Comparison of ENCODE assay signal across 13 mouse cellular contexts in genomic region chr3:142619606-142620005, GRCm38 (mm10). TPM values are rescaled to one million over a fixed set of nuclear protein-coding genes. Genes with fewer than 3 reads are reported as not detected.
DNase-seq lines count a peak whose midpoint lies in the region; ATAC-seq and TF ChIP-seq lines count a peak whose summit lies in the region.
"Had no signal": no experiment of that assay in that cellular context is flagged by ENCODE, and none has a peak within 500 bp of the region (broad histone marks: within the 10 kb centered on the region; RNA-seq: fewer than 3 reads in every experiment).

No protein-coding gene starts in this region.

- H3K9ac ChIP-seq in heart, postnatal 0 days (replicated peaks; ENCODE audit: low read depth, low read length): no peak overlapping the region
- H3K9ac ChIP-seq in hindbrain, postnatal 0 days (replicated peaks; ENCODE audit: low read length): no peak overlapping the region
- H3K9ac ChIP-seq: limb, embryonic 12.5 days had no signal

- H3K9me3 ChIP-seq in heart, postnatal 0 days (replicated peaks; ENCODE audit: control insufficient read depth, low read length): no peaks in the 10 kb centered on the region
- no peaks in the 10 kb centered on the region for H3K9me3 ChIP-seq in hindbrain, postnatal 0 days (ENCODE audit: low read length)
- H3K9me3 ChIP-seq: heart, embryonic 13.5 days; limb, embryonic 12.5 days had no signal

- intact Hi-C loops in heart, postnatal 14 days (cut with DNase I): loop anchor here (2.0 kb wide), 1 partner anchor 59 kb away; the partner anchor contains the start of gene Gbp3

- H3K27me3 ChIP-seq in heart, postnatal 0 days (ENCODE audit: control insufficient read depth, insufficient read depth, low read length): no peaks in the 10 kb centered on the region
- H3K27me3 ChIP-seq in hindbrain, postnatal 0 days (ENCODE audit: insufficient read depth, low read length): no peaks in the 10 kb centered on the region
- H3K27me3 ChIP-seq: heart, embryonic 13.5 days; limb, embryonic 12.5 days had no signal

- no peak overlapping the region for H3K4me3 ChIP-seq in heart, postnatal 0 days (ENCODE audit: low read depth, low read length)
- H3K4me3 ChIP-seq in hindbrain, postnatal 0 days (ENCODE audit: low read length): no peak overlapping the region
- H3K4me3 ChIP-seq: limb, embryonic 12.5 days had no signal

- TF ChIP-seq CTCF in heart, postnatal 0 days (IDR thresholded peaks at IDR 0.05; ENCODE audit: low read depth): no peak
- TF ChIP-seq CTCF in hindbrain, postnatal 0 days (IDR thresholded peaks at IDR 0.05; ENCODE audit: low read depth): no peak

- peak overlapping the region; percentile 67; the same call in 1 of the 2 replicates for H3K4me2 ChIP-seq in heart, postnatal 0 days (ENCODE audit: low read depth, low read length)
- H3K4me2 ChIP-seq in hindbrain, postnatal 0 days (ENCODE audit: low read depth, low read length): no peak overlapping the region
- H3K4me2 ChIP-seq: midbrain, embryonic 11.5 days had no signal

- H3K4me1 ChIP-seq in heart, postnatal 0 days (ENCODE audit: control insufficient read depth, insufficient read depth): 0 out of 2 replicates have a peak, but pooled peaks cover 6% of the 10 kb centered on the region
- no peaks in the 10 kb centered on the region for H3K4me1 ChIP-seq in hindbrain, postnatal 0 days (ENCODE audit: insufficient read depth, low read length)
- H3K4me1 ChIP-seq: limb, embryonic 12.5 days had no signal

- 53% methylated on average over 1 of the region's 1 CpGs for WGBS in heart, postnatal 0 days
- 21% methylated on average over 1 of the region's 1 CpGs for WGBS in hindbrain, postnatal 0 days

- peak; percentile 47 for DNase-seq in heart, postnatal 0 days (ENCODE audit: low spot score)
- no peak for DNase-seq in heart, postnatal 14 days
- peak; percentile 63 for DNase-seq in A20 (ENCODE audit: low read depth, low spot score)
- DNase-seq in T-cell, adult 2 months (ENCODE audit: low spot score): peak; percentile 36
- DNase-seq in hindbrain, postnatal 0 days (ENCODE audit: low spot score): no peak
- DNase-seq in testis, postnatal 10 days (ENCODE audit: low spot score): no peak

- no peak for TF ChIP-seq EP300 in heart, postnatal 0 days (IDR thresholded peaks at IDR 0.05; ENCODE audit: low read depth)

- no peaks in the 10 kb centered on the region for H3K36me3 ChIP-seq in heart, postnatal 0 days (replicated peaks; ENCODE audit: control insufficient read depth, insufficient read depth, low read length)
- H3K36me3 ChIP-seq in hindbrain, postnatal 0 days (ENCODE audit: insufficient read depth, low read length): no peaks in the 10 kb centered on the region
- H3K36me3 ChIP-seq: heart, embryonic 13.5 days; limb, embryonic 12.5 days had no signal

- no peak for ATAC-seq in heart, postnatal 0 days (ENCODE audit: insufficient read depth, low read depth)
- peak; percentile 23; the same call in 1 of the 2 replicates for ATAC-seq in megakaryocyte, adult 5-6 weeks (ENCODE audit: poor library complexity, severe bottlenecking)
- ATAC-seq in hindbrain, postnatal 0 days: no peak
- ATAC-seq in monocyte, adult 5-6 weeks (replicated peaks; ENCODE audit: insufficient number of reproducible peaks, low FRiP score, low TSS enrichment, poor library complexity, severe bottlenecking): no peak

- H3K27ac ChIP-seq in heart, postnatal 0 days (ENCODE audit: low read depth): no peak overlapping the region
- H3K27ac ChIP-seq in hindbrain, postnatal 0 days: no peak overlapping the region
- H3K27ac ChIP-seq: limb, embryonic 12.5 days had no signal

RNA-seq across cellular contexts. Expression of gene Gbp2, which starts 0.8 kb away (rescaled TPM):
- total RNA-seq in heart, postnatal 0 days (2014; rRNA removed; ENCODE audit: low replicate concordance): 6.6 and 17.2 TPM in 2 replicates
- 3.0 and 3.6 TPM in 2 replicates for polyA plus RNA-seq in heart, postnatal 0 days (2015; fragmentation: Nextera tagmentation; extraction: Ambion mirVana)
- 1 to 10 TPM; 8.8 to 9.8 TPM for total RNA-seq in heart, postnatal 14 days (2021)
- 23.7 and 25.7 TPM in 2 replicates for total RNA-seq in megakaryocyte, adult 5-6 weeks (2015)
- total RNA-seq in megakaryocyte, adult 5-6 weeks (2017): 28.0 and 33.7 TPM in 2 replicates
- 1.0 and 2.7 TPM in 2 replicates for total RNA-seq in hindbrain, postnatal 0 days (2014; rRNA removed)
- 1.3 TPM in 2 replicates for polyA plus RNA-seq in hindbrain, postnatal 0 days (2015; fragmentation: Nextera tagmentation; extraction: Ambion mirVana)
- 46.6 to 64.4 TPM (median 57.1 TPM) in 3 replicates for total RNA-seq in monocyte, adult 5-6 weeks (2017)
- polyA plus RNA-seq: midbrain, embryonic 11.5 days had no signal

RNA-seq across cellular contexts. Expression of gene Gbp2b, which starts 25.0 kb away (rescaled TPM):
- not detected in 2 replicates for total RNA-seq in heart, postnatal 0 days (2014; rRNA removed; ENCODE audit: low replicate concordance)
- polyA plus RNA-seq in heart, postnatal 0 days (2015; fragmentation: Nextera tagmentation; extraction: Ambion mirVana): not detected in 2 replicates
- total RNA-seq in heart, postnatal 14 days (2021): under 1 TPM; 0.10 to 0.12 TPM
- not detected in 2 replicates for total RNA-seq in megakaryocyte, adult 5-6 weeks (2015)
- total RNA-seq in megakaryocyte, adult 5-6 weeks (2017): not detected in 2 replicates
- total RNA-seq in hindbrain, postnatal 0 days (2014; rRNA removed): 0.31 TPM in 1 of 2 replicates, not detected in the other
- polyA plus RNA-seq in hindbrain, postnatal 0 days (2015; fragmentation: Nextera tagmentation; extraction: Ambion mirVana): 0.18 and 0.24 TPM in 2 replicates
- total RNA-seq in monocyte, adult 5-6 weeks (2017): 0.29 to 0.64 TPM in 2 of 3 replicates, not detected in the other
- polyA plus RNA-seq: brain, embryonic 14.5 days; forebrain, embryonic 11.5 days; heart, embryonic 13.5 days; limb, embryonic 12.5 days; midbrain, embryonic 11.5 days had no signal

RNA-seq across cellular contexts. Expression of gene Gbp3, which starts 59.8 kb away (rescaled TPM):
- total RNA-seq in heart, postnatal 0 days (2014; rRNA removed; ENCODE audit: low replicate concordance): 14.4 and 30.1 TPM in 2 replicates
- polyA plus RNA-seq in heart, postnatal 0 days (2015; fragmentation: Nextera tagmentation; extraction: Ambion mirVana): 5.3 and 6.0 TPM in 2 replicates
- total RNA-seq in heart, postnatal 14 days (2021): 10 to 100 TPM; 10.5 to 13.3 TPM
- total RNA-seq in megakaryocyte, adult 5-6 weeks (2015): 29.4 and 32.1 TPM in 2 replicates
- 54.8 and 57.3 TPM in 2 replicates for total RNA-seq in megakaryocyte, adult 5-6 weeks (2017)
- total RNA-seq in hindbrain, postnatal 0 days (2014; rRNA removed): 2.6 and 2.7 TPM in 2 replicates
- 2.4 and 3.9 TPM in 2 replicates for polyA plus RNA-seq in hindbrain, postnatal 0 days (2015; fragmentation: Nextera tagmentation; extraction: Ambion mirVana)
- 30.7 to 52.2 TPM (median 39.1 TPM) in 3 replicates for total RNA-seq in monocyte, adult 5-6 weeks (2017)

Comparison
In these comparisons a context has a peak if more than half of its experiments do, and no peak if none do; other contexts are left out.
1. DNase-seq: peak in heart, postnatal 0 days (single experiment), A20 (single experiment) and T-cell, adult 2 months (single experiment); none in heart, postnatal 14 days (0 of 2), hindbrain, postnatal 0 days (single experiment) and testis, postnatal 10 days (single experiment).